Mouse (Mus musculus): ENCODE results near the gene Ctnnb1.

DNA sequence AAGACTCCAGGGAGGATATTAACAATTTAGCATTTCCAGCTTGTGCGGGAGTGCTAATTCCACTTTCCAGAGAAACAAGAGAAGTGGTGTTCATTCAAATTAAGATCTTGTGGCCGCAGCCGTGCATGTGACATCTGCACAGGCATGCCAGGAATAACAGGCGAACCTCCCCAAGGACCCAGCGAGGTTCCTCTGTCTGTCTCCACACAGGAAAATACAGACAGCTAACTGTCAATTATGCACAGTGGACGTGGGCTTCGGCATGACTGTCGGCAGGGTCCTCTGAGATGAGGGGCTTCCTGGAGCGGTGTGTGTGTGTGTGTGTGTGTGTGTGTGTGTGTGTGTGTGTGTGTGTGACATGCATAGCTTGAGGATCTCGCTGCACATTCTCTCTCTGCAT lies 64.0 kb downstream of the Ctnnb1 start:
- TF ChIP-seq POLR2A (IDR thresholded peaks at IDR 0.05; ENCODE audit: control insufficient read depth, extremely low read depth, insufficient read depth, low read length, poor library complexity) (no peak), CTCF (IDR thresholded peaks at IDR 0.05; ENCODE audit: borderline replicate concordance, control insufficient read depth, extremely low read depth, insufficient read depth, low read length, poor library complexity) (no peak)

Measured in thymus, adult 2 months (tissue).